Mouse (Mus musculus) heart, embryonic 13.5 days (tissue): Measurements from ENCODE around the gene Tkt. TPM values are rescaled to one million over a fixed set of nuclear protein-coding genes. Genes with fewer than 3 reads are reported as not detected.
"Not testable (repeated sequence)": the region's sequence is repeated elsewhere in the genome, so short reads cannot be mapped to it uniquely, and the experiment has no call there.

Experiments used
- ATAC-seq: fragments of 200-750 bp; cut with Nextera tagmentation; 2 replicates; pipeline ENCODE4 v1.8.0; 2017; ENCODE audit warnings: moderate TSS enrichment; ENCODE audit not compliant: insufficient number of reproducible peaks, low FRiP score, low TSS enrichment; ENCODE audit errors: extremely low read depth
- H3K27ac ChIP-seq: fragments of 300-500 bp; sonication (generic); replicated peaks from 2 replicates; pipeline ENCODE4 v1.5.1; 2015; ENCODE audit warnings: moderate library complexity, mild to moderate bottlenecking, inconsistent platforms
- H3K27me3 ChIP-seq: fragments of 300-500 bp; sonication (generic); replicated peaks from 2 replicates; pipeline ENCODE4 v1.6.1; 2015; ENCODE audit warnings: mild to moderate bottlenecking, inconsistent platforms
- H3K36me3 ChIP-seq: fragments of 300-500 bp; sonication (generic); 2 replicates; pipeline ENCODE4 v1.6.1; 2015; ENCODE audit warnings: mild to moderate bottlenecking, inconsistent platforms
- H3K4me1 ChIP-seq: fragments of 300-500 bp; sonication (generic); 2 replicates; pipeline ENCODE4 v1.6.1; 2015; ENCODE audit warnings: inconsistent platforms
- H3K4me2 ChIP-seq: fragments of 300-500 bp; sonication (generic); 2 replicates; pipeline ENCODE4 v1.6.1; 2015; ENCODE audit warnings: inconsistent platforms, mild to moderate bottlenecking, moderate library complexity
- H3K4me3 ChIP-seq: fragments of 300-500 bp; sonication (generic); 2 replicates; pipeline ENCODE4 v1.5.1; 2015; ENCODE audit warnings: moderate library complexity, mild to moderate bottlenecking, inconsistent platforms
- H3K9ac ChIP-seq: fragments of 300-500 bp; sonication (generic); 2 replicates; pipeline ENCODE4 v1.6.1; 2015; ENCODE audit warnings: inconsistent platforms, mild to moderate bottlenecking, moderate library complexity
- H3K9me3 ChIP-seq: fragments of 300-500 bp; sonication (generic); 2 replicates; pipeline ENCODE4 v1.6.1; 2016; ENCODE audit warnings: inconsistent platforms
- WGBS: fragments of 180-500 bp; shearing (Covaris S2); methylation state at CpG from one replicate; pipeline ENCODE4 v1.1.7; 2015; ENCODE audit warnings: mixed read lengths; 5-methylcytosine and 5-hydroxymethylcytosine counted together
- polyA plus RNA-seq: library from polyadenylated mRNA; unstranded; fragments of >200 nt; fragmentation: Nextera tagmentation; extraction: Ambion mirVana; gene quantifications from 2 replicates; pipeline ENCODE4 v1.2.1, GENCODE M21; 2015

The Tkt gene
- polyA plus RNA-seq, 1 experiment from 2014 or later: 96.6 TPM

GRCm38 (mm10) chr14:30573983-30574584 is 25.9 kb downstream of the Tkt start:
- H3K9ac ChIP-seq: no peak overlapping the region
- H3K4me3 ChIP-seq: no peak overlapping the region
- no peak for ATAC-seq
- peaks cover 33% of the 10 kb centered on the region for H3K4me1 ChIP-seq
- H3K4me2 ChIP-seq: no peak overlapping the region
- H3K27ac ChIP-seq: no peak overlapping the region
- no peaks in the 10 kb centered on the region for H3K9me3 ChIP-seq
- peaks cover 67% of the 10 kb centered on the region for H3K36me3 ChIP-seq
- 62% methylated on average over 6 of the region's 6 CpGs for WGBS
- H3K27me3 ChIP-seq: no peaks in the 10 kb centered on the region

- H3K27me3 ChIP-seq: no peaks in the 10 kb centered on the region
- 60% methylated on average over 7 of the region's 7 CpGs for WGBS
- peak overlapping the region; percentile 8; the same call in 1 of the 2 replicates for H3K27ac ChIP-seq
- no peak for ATAC-seq
- no peak overlapping the region for H3K4me3 ChIP-seq
- H3K9me3 ChIP-seq: no peaks in the 10 kb centered on the region
- H3K9ac ChIP-seq: 0 out of 2 replicates have a peak overlapping the region, but pooled peaks have one; percentile 25
- peaks cover 50% of the 10 kb centered on the region for H3K36me3 ChIP-seq
- H3K4me2 ChIP-seq: no peak overlapping the region
- H3K4me1 ChIP-seq: peaks cover 23% of the 10 kb centered on the region
Observed at GRCm38 (mm10) chr14:30575791-30576190, 27.6 kb downstream of the Tkt start.

- Histone ChIP-seq H3K27me3 (no peaks in the 10 kb centered on the region), H3K36me3 (peaks cover 45% of the 10 kb centered on the region), H3K4me1 (peaks cover 21% of the 10 kb centered on the region), H3K4me3 (no peak overlapping the region), H3K4me2 (no peak overlapping the region), H3K9ac (peak overlapping the region; percentile 64; the same call in 1 of the 2 replicates), H3K9me3 (no peaks in the 10 kb centered on the region), H3K27ac (peak overlapping the region; percentile 8; the same call in 1 of the 2 replicates)
- no peak for ATAC-seq
- 38% methylated on average over 5 of the region's 5 CpGs for WGBS
Observed at GRCm38 (mm10) chr14:30576260-30576659, 28.1 kb downstream of the Tkt start.

GRCm38 (mm10) chr14:30577303-30578062 is 29.3 kb downstream of the Tkt start:
- H3K27me3 ChIP-seq, H3K9me3 ChIP-seq, ATAC-seq, H3K4me3 ChIP-seq: not testable (repeated sequence)
- 0 out of 2 replicates have a peak overlapping the region, but pooled peaks have one; percentile 10 for H3K9ac ChIP-seq
- peak overlapping the region; percentile 39 for H3K27ac ChIP-seq
- H3K36me3 ChIP-seq: peaks cover 33% of the 10 kb centered on the region
- 0 out of 2 replicates have a peak overlapping the region, but pooled peaks have one; percentile 7 for H3K4me2 ChIP-seq
- H3K4me1 ChIP-seq: peaks cover 21% of the 10 kb centered on the region
- WGBS: 14% methylated on average over 10 of the region's 12 CpGs

- H3K27ac ChIP-seq: 0 out of 2 replicates have a peak overlapping the region, but pooled peaks have one; percentile 45
- no peaks in the 10 kb centered on the region for H3K9me3 ChIP-seq
- 42% methylated on average over 5 of the region's 5 CpGs for WGBS
- H3K36me3 ChIP-seq: peaks cover 17% of the 10 kb centered on the region
- H3K27me3 ChIP-seq: no peaks in the 10 kb centered on the region
- H3K4me1 ChIP-seq: peaks cover 24% of the 10 kb centered on the region
- no peak overlapping the region for H3K9ac ChIP-seq
- ATAC-seq: no peak
- no peak overlapping the region for H3K4me2 ChIP-seq
- H3K4me3 ChIP-seq: no peak overlapping the region
Observed at GRCm38 (mm10) chr14:30579180-30579579, 31.0 kb downstream of the Tkt start.

- peaks cover 31% of the 10 kb centered on the region for H3K4me1 ChIP-seq
- no peak overlapping the region for H3K4me3 ChIP-seq
- H3K9me3 ChIP-seq: no peaks in the 10 kb centered on the region
- no peak overlapping the region for H3K9ac ChIP-seq
- no peak for ATAC-seq
- no peak overlapping the region for H3K4me2 ChIP-seq
- no peak overlapping the region for H3K27ac ChIP-seq
- WGBS: 51% methylated on average over 5 of the region's 5 CpGs
- H3K36me3 ChIP-seq: peaks cover 11% of the 10 kb centered on the region
- H3K27me3 ChIP-seq: no peaks in the 10 kb centered on the region
Observed at GRCm38 (mm10) chr14:30579882-30580281, 31.7 kb downstream of the Tkt start.

GRCm38 (mm10) chr14:30581238-30581637 is 33.1 kb downstream of the Tkt start:
- H3K4me3 ChIP-seq: no peak overlapping the region
- no peaks in the 10 kb centered on the region for H3K27me3 ChIP-seq
- no peaks in the 10 kb centered on the region for H3K36me3 ChIP-seq
- peaks cover 34% of the 10 kb centered on the region for H3K4me1 ChIP-seq
- H3K27ac ChIP-seq: no peak overlapping the region
- no peak overlapping the region for H3K4me2 ChIP-seq
- 94% methylated on average over 1 of the region's 1 CpGs for whole genome bisulfite sequencing
- H3K9ac ChIP-seq: no peak overlapping the region
- no peaks in the 10 kb centered on the region for H3K9me3 ChIP-seq
- ATAC-seq: no peak

- no peaks in the 10 kb centered on the region for H3K36me3 ChIP-seq
- no peak overlapping the region for H3K4me3 ChIP-seq
- peak overlapping the region; percentile 71; the same call in 1 of the 2 replicates for H3K27ac ChIP-seq
- no peak for ATAC-seq
- no peaks in the 10 kb centered on the region for H3K9me3 ChIP-seq
- no peaks in the 10 kb centered on the region for H3K27me3 ChIP-seq
- H3K4me2 ChIP-seq: no peak overlapping the region
- peaks cover 35% of the 10 kb centered on the region for H3K4me1 ChIP-seq
- peak overlapping the region; percentile 54; the same call in 1 of the 2 replicates for H3K9ac ChIP-seq
- 46% methylated on average over 2 of the region's 2 CpGs for WGBS
Observed at GRCm38 (mm10) chr14:30584077-30584476, 35.9 kb downstream of the Tkt start.

- Histone ChIP-seq H3K4me3 (no peak overlapping the region; the same call in 1 of the 2 replicates), H3K4me1 (peaks cover 34% of the 10 kb centered on the region), H3K27me3 (no peaks in the 10 kb centered on the region), H3K4me2 (peak overlapping the region; percentile 56), H3K36me3 (no peaks in the 10 kb centered on the region), H3K27ac (peak overlapping the region; percentile 71), H3K9ac (peak overlapping the region; percentile 54), H3K9me3 (no peaks in the 10 kb centered on the region)
- ATAC-seq: peak; percentile 39; the same call in 1 of the 2 replicates
- 20% methylated on average over 19 of the region's 19 CpGs for WGBS
Observed at GRCm38 (mm10) chr14:30584497-30585251, 36.5 kb downstream of the Tkt start.

GRCm38 (mm10) chr14:30585323-30585722 is 37.2 kb downstream of the Tkt start:
- no peaks in the 10 kb centered on the region for H3K36me3 ChIP-seq
- no peaks in the 10 kb centered on the region for H3K9me3 ChIP-seq
- H3K27me3 ChIP-seq: no peaks in the 10 kb centered on the region
- peak overlapping the region; percentile 54; the same call in 1 of the 2 replicates for H3K9ac ChIP-seq
- peak overlapping the region; percentile 56 for H3K4me2 ChIP-seq
- H3K4me1 ChIP-seq: peaks cover 34% of the 10 kb centered on the region
- no peak overlapping the region for H3K4me3 ChIP-seq
- 82% methylated on average over 5 of the region's 5 CpGs for WGBS
- no peak for ATAC-seq
- H3K27ac ChIP-seq: peak overlapping the region; percentile 71
